Mouse (Mus musculus): ENCODE data around the gene Trp53bp2. TPM values are rescaled to one million over a fixed set of nuclear protein-coding genes. Genes with fewer than 3 reads are reported as not detected.
A peak's percentile ranks its signal among the peaks of the same experiment; 100 is the strongest.

Trp53bp2 gene
- polyA plus RNA-seq, 1 experiment from 2014 or later: 12.3 TPM

GRCm38 (mm10) chr1:182503206-182503900 lies 94.4 kb downstream of the Trp53bp2 start:
- ATAC-seq (replicated peaks; ENCODE audit: low FRiP score) (no peak), DNase-seq (ENCODE audit: low spot score) (no peak)
- Histone ChIP-seq H3K27me3 (replicated peaks; ENCODE audit: control insufficient read depth, insufficient read depth, low read length) (no peaks in the 10 kb centered on the region), H3K4me2 (no peak overlapping the region), H3K36me3 (ENCODE audit: control insufficient read depth, insufficient read depth, low read length) (peaks cover 3% of the 10 kb centered on the region), H3K4me3 (ENCODE audit: low read depth, low read length) (no peak overlapping the region), H3K9ac (ENCODE audit: low read depth, low read length) (no peak overlapping the region), H3K4me1 (replicated peaks; ENCODE audit: control insufficient read depth, insufficient read depth, low read length) (peaks cover 49% of the 10 kb centered on the region), H3K27ac (ENCODE audit: low read depth, low read length) (no peak overlapping the region), H3K9me3 (ENCODE audit: control insufficient read depth, low read length) (no peaks in the 10 kb centered on the region)
- 71% methylated on average over 13 of the region's 13 CpGs for WGBS

- Histone ChIP-seq H3K27me3 (replicated peaks; ENCODE audit: control insufficient read depth, insufficient read depth, low read length) (no peaks in the 10 kb centered on the region), H3K9ac (ENCODE audit: low read depth, low read length) (no peak overlapping the region), H3K4me2 (peak overlapping the region; percentile 13), H3K9me3 (ENCODE audit: control insufficient read depth, low read length) (no peaks in the 10 kb centered on the region), H3K4me1 (replicated peaks; ENCODE audit: control insufficient read depth, insufficient read depth, low read length) (peaks cover 45% of the 10 kb centered on the region), H3K27ac (ENCODE audit: low read depth, low read length) (peak overlapping the region; percentile 28; the same call in 1 of the 2 replicates), H3K4me3 (ENCODE audit: low read depth, low read length) (no peak overlapping the region), H3K36me3 (ENCODE audit: control insufficient read depth, insufficient read depth, low read length) (peaks cover 6% of the 10 kb centered on the region)
- 13% methylated on average over 4 of the region's 4 CpGs for WGBS
- peak; percentile 51 for DNase-seq (ENCODE audit: low spot score)
- ATAC-seq (replicated peaks; ENCODE audit: low FRiP score): peak; percentile 68
Measured at GRCm38 (mm10) chr1:182504223-182504622, 95.3 kb downstream of the Trp53bp2 start.

GRCm38 (mm10) chr1:182505291-182505690 lies 96.3 kb downstream of the Trp53bp2 start:
- Histone ChIP-seq H3K27ac (ENCODE audit: low read depth, low read length) (no peak overlapping the region), H3K9me3 (ENCODE audit: control insufficient read depth, low read length) (no peaks in the 10 kb centered on the region), H3K9ac (ENCODE audit: low read depth, low read length) (no peak overlapping the region), H3K4me3 (ENCODE audit: low read depth, low read length) (no peak overlapping the region), H3K27me3 (replicated peaks; ENCODE audit: control insufficient read depth, insufficient read depth, low read length) (no peaks in the 10 kb centered on the region), H3K4me2 (no peak overlapping the region), H3K36me3 (ENCODE audit: control insufficient read depth, insufficient read depth, low read length) (peaks cover 6% of the 10 kb centered on the region), H3K4me1 (replicated peaks; ENCODE audit: control insufficient read depth, insufficient read depth, low read length) (peaks cover 39% of the 10 kb centered on the region)
- ATAC-seq (replicated peaks; ENCODE audit: low FRiP score): no peak
- 82% methylated on average over 3 of the region's 3 CpGs for WGBS
- DNase-seq (ENCODE audit: low spot score): no peak

GRCm38 (mm10) chr1:182506229-182506986 lies 97.4 kb downstream of the Trp53bp2 start:
- H3K9me3 ChIP-seq (ENCODE audit: control insufficient read depth, low read length): no peaks in the 10 kb centered on the region
- no peak overlapping the region for H3K4me3 ChIP-seq (ENCODE audit: low read depth, low read length)
- H3K4me1 ChIP-seq (replicated peaks; ENCODE audit: control insufficient read depth, insufficient read depth, low read length): peaks cover 36% of the 10 kb centered on the region
- peak; percentile 65; the same call in 1 of the 2 replicates for ATAC-seq (replicated peaks; ENCODE audit: low FRiP score)
- H3K27ac ChIP-seq (ENCODE audit: low read depth, low read length): peak overlapping the region; percentile 34
- H3K9ac ChIP-seq (ENCODE audit: low read depth, low read length): no peak overlapping the region
- peak overlapping the region; percentile 1 for H3K4me2 ChIP-seq
- H3K36me3 ChIP-seq (ENCODE audit: control insufficient read depth, insufficient read depth, low read length): peaks cover 2% of the 10 kb centered on the region
- H3K27me3 ChIP-seq (replicated peaks; ENCODE audit: control insufficient read depth, insufficient read depth, low read length): no peaks in the 10 kb centered on the region
- 33% methylated on average over 7 of the region's 7 CpGs for WGBS
- no peak for DNase-seq (ENCODE audit: low spot score)

GRCm38 (mm10) chr1:182509110-182509797 lies 100.3 kb downstream of the Trp53bp2 start:
- H3K27me3 ChIP-seq (replicated peaks; ENCODE audit: control insufficient read depth, insufficient read depth, low read length): no peaks in the 10 kb centered on the region
- H3K9ac ChIP-seq (ENCODE audit: low read depth, low read length): no peak overlapping the region
- peaks cover 6% of the 10 kb centered on the region for H3K36me3 ChIP-seq (ENCODE audit: control insufficient read depth, insufficient read depth, low read length)
- H3K4me1 ChIP-seq (replicated peaks; ENCODE audit: control insufficient read depth, insufficient read depth, low read length): peaks cover 21% of the 10 kb centered on the region
- no peak overlapping the region for H3K4me2 ChIP-seq
- no peak overlapping the region for H3K27ac ChIP-seq (ENCODE audit: low read depth, low read length)
- 75% methylated on average over 10 of the region's 10 CpGs for WGBS
- DNase-seq (ENCODE audit: low spot score) (no peak), ATAC-seq (replicated peaks; ENCODE audit: low FRiP score) (no peak)
- no peak overlapping the region for H3K4me3 ChIP-seq (ENCODE audit: low read depth, low read length)
- H3K9me3 ChIP-seq (ENCODE audit: control insufficient read depth, low read length): no peaks in the 10 kb centered on the region

GRCm38 (mm10) chr1:182511073-182511472 lies 102.1 kb downstream of the Trp53bp2 start:
- no peak for ATAC-seq (replicated peaks; ENCODE audit: low FRiP score)
- Histone ChIP-seq H3K36me3 (ENCODE audit: control insufficient read depth, insufficient read depth, low read length) (peaks cover 6% of the 10 kb centered on the region), H3K4me2 (no peak overlapping the region), H3K27me3 (replicated peaks; ENCODE audit: control insufficient read depth, insufficient read depth, low read length) (peaks cover 6% of the 10 kb centered on the region; the same call in 1 of the 2 replicates), H3K9me3 (ENCODE audit: control insufficient read depth, low read length) (no peaks in the 10 kb centered on the region), H3K4me1 (replicated peaks; ENCODE audit: control insufficient read depth, insufficient read depth, low read length) (peaks cover 6% of the 10 kb centered on the region), H3K27ac (ENCODE audit: low read depth, low read length) (no peak overlapping the region), H3K4me3 (ENCODE audit: low read depth, low read length) (no peak overlapping the region), H3K9ac (ENCODE audit: low read depth, low read length) (no peak overlapping the region)
- no peak for DNase-seq (ENCODE audit: low spot score)
- 80% methylated on average over 2 of the region's 2 CpGs for WGBS

- Histone ChIP-seq H3K4me2 (no peak overlapping the region), H3K4me1 (replicated peaks; ENCODE audit: control insufficient read depth, insufficient read depth, low read length) (no peaks in the 10 kb centered on the region; the same call in 1 of the 2 replicates), H3K9me3 (ENCODE audit: control insufficient read depth, low read length) (no peaks in the 10 kb centered on the region), H3K27me3 (replicated peaks; ENCODE audit: control insufficient read depth, insufficient read depth, low read length) (peaks cover 12% of the 10 kb centered on the region; the same call in 1 of the 2 replicates), H3K27ac (ENCODE audit: low read depth, low read length) (no peak overlapping the region), H3K36me3 (ENCODE audit: control insufficient read depth, insufficient read depth, low read length) (peaks cover 6% of the 10 kb centered on the region), H3K4me3 (ENCODE audit: low read depth, low read length) (no peak overlapping the region), H3K9ac (ENCODE audit: low read depth, low read length) (no peak overlapping the region)
- DNase-seq (ENCODE audit: low spot score): no peak
- WGBS: 48% methylated on average over 8 of the region's 8 CpGs
- ATAC-seq (replicated peaks; ENCODE audit: low FRiP score): no peak
Measured at GRCm38 (mm10) chr1:182511778-182512177, 102.8 kb downstream of the Trp53bp2 start.

All from liver, embryonic 11.5 days (tissue).